Mouse (Mus musculus) midbrain, embryonic 12.5 days (tissue): ENCODE measurements around the gene Syn3. TPM values are rescaled to one million over a fixed set of nuclear protein-coding genes. Genes with fewer than 3 reads are reported as not detected.

Experiments
- ATAC-seq: fragments of 200-750 bp; cut with Nextera tagmentation; 2 replicates; pipeline ENCODE4 v1.8.0; 2017; ENCODE audit warnings: low read depth, moderate TSS enrichment, moderate library complexity; ENCODE audit not compliant: low FRiP score
- H3K27ac ChIP-seq: fragments of 300-500 bp; sonication (generic); replicated peaks from 2 replicates; pipeline ENCODE4 v1.5.1; 2016; ENCODE audit warnings: mild to moderate bottlenecking
- H3K27me3 ChIP-seq: fragments of 300-500 bp; sonication (generic); 2 replicates; pipeline ENCODE4 v1.6.1; 2016; ENCODE audit warnings: mild to moderate bottlenecking
- H3K36me3 ChIP-seq: fragments of 300-500 bp; sonication (generic); 2 replicates; pipeline ENCODE4 v1.6.1; 2016
- H3K4me1 ChIP-seq: fragments of 300-500 bp; sonication (generic); 2 replicates; pipeline ENCODE4 v1.6.1; 2016
- H3K4me2 ChIP-seq: fragments of 300-500 bp; sonication (generic); replicated peaks from 2 replicates; pipeline ENCODE4 v1.6.1; 2016; ENCODE audit warnings: mild to moderate bottlenecking, moderate library complexity
- H3K4me3 ChIP-seq: fragments of 300-500 bp; sonication (generic); 2 replicates; pipeline ENCODE4 v1.5.1; 2016; ENCODE audit warnings: mild to moderate bottlenecking
- H3K9ac ChIP-seq: fragments of 300-500 bp; sonication (generic); replicated peaks from 2 replicates; pipeline ENCODE4 v1.6.1; 2016; ENCODE audit warnings: mild to moderate bottlenecking, moderate library complexity
- H3K9me3 ChIP-seq: fragments of 300-500 bp; sonication (generic); 2 replicates; pipeline ENCODE4 v1.6.1; 2016; ENCODE audit warnings: mild to moderate bottlenecking
- WGBS: fragments of 180-500 bp; shearing (Covaris S2); methylation state at CpG from one replicate; pipeline ENCODE4 v1.1.7; 2016; 5-methylcytosine and 5-hydroxymethylcytosine counted together
- polyA plus RNA-seq: library from polyadenylated mRNA; unstranded; fragments of >200 nt; fragmentation: Nextera tagmentation; extraction: Ambion mirVana; gene quantifications from 2 replicates; pipeline ENCODE4 v1.2.1, GENCODE M21; 2016

Gene Syn3
- polyA plus RNA-seq, 1 experiment from 2014 or later: 7.3 TPM

DNA sequence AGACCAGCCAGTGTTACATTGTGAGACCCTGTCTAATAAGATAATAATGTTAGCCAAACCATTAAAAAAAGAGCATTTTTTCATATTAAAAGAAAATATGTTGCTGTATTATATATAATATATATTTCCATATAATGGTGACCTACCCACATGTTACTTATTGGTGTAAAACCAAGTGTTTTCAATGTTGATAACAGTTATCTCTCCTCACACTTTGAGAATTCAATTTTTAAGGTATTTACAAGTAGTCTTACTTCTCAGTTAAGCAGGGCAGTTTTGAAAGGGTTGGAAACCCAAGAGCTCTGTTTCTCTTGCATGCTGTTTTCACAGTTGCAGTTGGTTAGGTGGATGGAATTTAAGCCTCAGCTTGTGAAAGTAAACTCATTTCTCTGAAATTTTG, 475.5 kb downstream of the Syn3 start:
- Histone ChIP-seq H3K27me3 (no peaks in the 10 kb centered on the region; the same call in 1 of the 2 replicates), H3K4me2 (no peak overlapping the region), H3K9ac (no peak overlapping the region), H3K27ac (no peak overlapping the region), H3K36me3 (no peaks in the 10 kb centered on the region), H3K4me1 (no peaks in the 10 kb centered on the region), H3K4me3 (no peak overlapping the region), H3K9me3 (no peaks in the 10 kb centered on the region)
- no peak for ATAC-seq

- no peaks in the 10 kb centered on the region; the same call in 1 of the 2 replicates for H3K27me3 ChIP-seq
- no peaks in the 10 kb centered on the region for H3K4me1 ChIP-seq
- no peak overlapping the region for H3K27ac ChIP-seq
- peak overlapping the region; percentile 70 for H3K4me3 ChIP-seq
- no peaks in the 10 kb centered on the region for H3K36me3 ChIP-seq
- no peaks in the 10 kb centered on the region for H3K9me3 ChIP-seq
- H3K9ac ChIP-seq: peak overlapping the region; percentile 65; the same call in 1 of the 2 replicates
- 10% methylated on average over 6 of the region's 6 CpGs for WGBS
- peak overlapping the region; percentile 77 for H3K4me2 ChIP-seq
- no peak; the same call in 1 of the 2 replicates for ATAC-seq
These were observed 476.3 kb downstream of the Syn3 start for GRCm38 (mm10) chr10:86022474-86022816.

- H3K27me3 ChIP-seq: no peaks in the 10 kb centered on the region; the same call in 1 of the 2 replicates
These were observed 476.8 kb downstream of the Syn3 start, which contains the start of gene Fbxo7 for GRCm38 (mm10) chr10:86021749-86022473. Fbxo7 (plus strand) TSS chr10:86021972.

DNA sequence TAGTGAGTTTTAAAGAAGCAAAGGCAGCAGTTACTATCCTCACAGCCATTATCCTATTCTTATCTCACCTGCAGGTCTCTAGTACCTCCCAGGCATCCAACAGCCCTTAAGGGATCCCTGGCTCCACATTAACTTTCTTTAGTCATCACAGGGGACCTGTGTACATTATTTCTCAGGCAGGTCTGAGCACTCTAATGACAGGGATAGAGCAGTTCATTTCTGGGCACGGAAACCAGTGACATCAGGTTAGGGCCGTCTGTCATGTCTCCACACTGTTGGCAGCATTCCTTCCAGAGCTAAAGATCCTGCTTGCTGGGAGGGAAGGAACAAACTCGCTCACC, 477.3 kb downstream of the Syn3 start:
- WGBS: 3% methylated on average over 3 of the region's 3 CpGs
- peak overlapping the region; percentile 65; the same call in 1 of the 2 replicates for H3K9ac ChIP-seq
- H3K9me3 ChIP-seq: no peaks in the 10 kb centered on the region
- H3K4me1 ChIP-seq: no peaks in the 10 kb centered on the region
- no peaks in the 10 kb centered on the region for H3K36me3 ChIP-seq
- ATAC-seq: no peak
- no peak overlapping the region for H3K27ac ChIP-seq
- H3K4me3 ChIP-seq: peak overlapping the region; percentile 70
- no peaks in the 10 kb centered on the region; the same call in 1 of the 2 replicates for H3K27me3 ChIP-seq
- H3K4me2 ChIP-seq: peak overlapping the region; percentile 77

More at GRCm38 (mm10) chr10:86021749-86022473, 476.8 kb downstream of the Syn3 start, which contains the start of gene Fbxo7:
- Histone ChIP-seq H3K27ac (peak within 1 kb of the TSS; percentile 76), H3K4me3 (peak within 1 kb of the TSS; percentile 70), H3K36me3 (no peaks in the 10 kb centered on the region), H3K9ac (peak within 1 kb of the TSS; percentile 65), H3K4me1 (no peaks in the 10 kb centered on the region), H3K4me2 (peak within 1 kb of the TSS; percentile 77), H3K9me3 (no peaks in the 10 kb centered on the region)
- peak; percentile 98 for ATAC-seq
- under 1% methylated on average over 82 of the region's 82 CpGs for WGBS

DNA sequence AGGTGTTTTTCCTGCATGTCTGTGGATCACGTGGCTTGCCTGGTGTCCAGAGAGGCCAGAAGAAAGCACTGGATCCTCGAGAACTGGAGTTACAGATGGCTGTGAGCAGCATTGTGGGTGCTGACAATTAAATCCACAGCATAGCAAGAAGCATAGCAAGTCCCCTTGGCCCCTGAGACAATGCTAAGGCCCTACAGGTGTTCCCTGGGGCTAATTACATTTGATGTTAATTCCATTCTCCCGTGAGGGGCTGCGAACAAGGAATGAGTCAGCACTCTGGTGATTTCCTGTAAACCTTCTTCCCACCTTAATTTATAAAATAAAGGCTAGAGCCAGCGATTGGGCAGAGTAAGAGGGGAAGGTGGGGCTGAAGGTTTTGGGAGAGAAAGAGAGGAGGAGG, 479.9 kb downstream of the Syn3 start:
- H3K27ac ChIP-seq: no peak overlapping the region
- H3K4me2 ChIP-seq: no peak overlapping the region
- H3K9ac ChIP-seq: no peak overlapping the region
- H3K4me1 ChIP-seq: no peaks in the 10 kb centered on the region
- no peaks in the 10 kb centered on the region; the same call in 1 of the 2 replicates for H3K27me3 ChIP-seq
- H3K4me3 ChIP-seq: no peak overlapping the region
- ATAC-seq: no peak
- no peaks in the 10 kb centered on the region for H3K36me3 ChIP-seq
- H3K9me3 ChIP-seq: no peaks in the 10 kb centered on the region
- 34% methylated on average over 5 of the region's 5 CpGs for WGBS

DNA sequence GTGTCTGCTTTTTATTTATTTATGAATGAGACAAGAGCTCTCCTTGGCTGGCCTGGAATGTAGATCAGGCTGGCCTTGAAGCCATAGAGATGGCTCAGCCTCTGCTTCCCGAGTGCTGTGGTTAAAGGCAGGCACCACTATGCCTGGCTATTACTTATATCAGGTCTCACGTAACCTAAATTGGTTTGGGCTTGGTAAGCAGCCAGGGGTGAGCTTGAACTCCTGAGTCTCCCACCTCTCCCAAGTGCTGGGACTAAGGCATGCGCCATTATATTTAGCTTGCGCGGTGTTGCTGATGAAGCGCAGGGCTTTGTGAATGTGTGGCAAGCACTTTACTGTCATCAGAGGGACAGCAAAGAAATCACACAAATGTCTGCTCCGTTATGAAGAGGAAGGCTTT, 480.9 kb downstream of the Syn3 start:
- no peak overlapping the region for H3K4me2 ChIP-seq
- no peak overlapping the region for H3K9ac ChIP-seq
- H3K4me1 ChIP-seq: no peaks in the 10 kb centered on the region
- 92% methylated on average over 7 of the region's 7 CpGs for WGBS
- no peaks in the 10 kb centered on the region for H3K9me3 ChIP-seq
- no peak overlapping the region for H3K27ac ChIP-seq
- no peaks in the 10 kb centered on the region; the same call in 1 of the 2 replicates for H3K27me3 ChIP-seq
- no peak for ATAC-seq
- no peaks in the 10 kb centered on the region for H3K36me3 ChIP-seq
- H3K4me3 ChIP-seq: no peak overlapping the region

DNA sequence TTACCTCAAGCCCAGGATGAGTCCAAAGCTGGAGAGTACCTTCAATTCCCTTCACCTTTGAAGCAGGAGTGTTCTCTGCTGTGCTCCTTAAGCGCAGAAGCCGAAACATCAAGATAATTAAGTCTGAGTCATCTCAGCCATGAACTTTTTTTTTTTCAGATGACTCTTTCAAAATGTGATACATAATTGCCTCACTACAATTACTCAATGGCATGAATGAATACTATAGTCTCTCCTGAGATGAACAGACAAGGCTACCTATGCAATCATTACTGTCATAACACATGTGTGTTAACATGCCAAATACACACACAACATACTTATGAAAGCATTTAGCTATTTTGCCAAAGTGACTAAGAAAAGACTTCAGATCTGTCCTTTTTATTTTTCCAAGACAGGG, 486.9 kb downstream of the Syn3 start, which contains the start of gene Bpifc:
TSS of gene Bpifc (minus strand) at position 115 of the 400 bp plus-strand sequence.
- no peak within 1 kb of the TSS for H3K4me2 ChIP-seq
- H3K9me3 ChIP-seq: no peaks in the 10 kb centered on the region
- WGBS: 94% methylated on average over 2 of the region's 2 CpGs
- ATAC-seq: no peak
- H3K9ac ChIP-seq: no peak within 1 kb of the TSS
- no peak within 1 kb of the TSS for H3K27ac ChIP-seq
- no peak within 1 kb of the TSS for H3K4me3 ChIP-seq
- H3K27me3 ChIP-seq: no peaks in the 10 kb centered on the region
- H3K36me3 ChIP-seq: no peaks in the 10 kb centered on the region
- no peaks in the 10 kb centered on the region for H3K4me1 ChIP-seq

DNA sequence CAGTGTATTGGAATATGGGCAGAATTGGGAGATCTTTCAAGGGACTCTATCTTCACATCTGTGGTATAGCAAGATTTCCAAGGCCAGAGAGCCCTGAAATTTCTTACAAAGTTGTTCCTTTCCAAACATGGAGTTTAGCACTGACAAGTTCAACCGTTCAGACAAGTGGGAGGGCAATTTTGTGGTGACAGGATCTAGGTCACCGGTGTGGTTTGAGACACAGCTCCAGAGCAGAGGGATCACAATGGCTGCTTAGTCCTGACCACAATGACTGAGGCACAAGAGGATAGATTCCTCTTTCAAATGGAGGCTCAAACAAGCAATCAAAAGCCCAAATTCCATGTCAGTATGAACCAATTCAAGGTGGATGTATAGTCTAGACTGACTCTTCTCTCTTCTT, 487.5 kb downstream of the Syn3 start:
- 89% methylated on average over 2 of the region's 2 CpGs for WGBS
- H3K4me2 ChIP-seq: no peak overlapping the region
- no peak overlapping the region for H3K27ac ChIP-seq
- H3K27me3 ChIP-seq: no peaks in the 10 kb centered on the region
- no peaks in the 10 kb centered on the region for H3K4me1 ChIP-seq
- ATAC-seq: no peak
- no peak overlapping the region for H3K9ac ChIP-seq
- H3K36me3 ChIP-seq: no peaks in the 10 kb centered on the region
- H3K9me3 ChIP-seq: no peaks in the 10 kb centered on the region
- no peak overlapping the region for H3K4me3 ChIP-seq

DNA sequence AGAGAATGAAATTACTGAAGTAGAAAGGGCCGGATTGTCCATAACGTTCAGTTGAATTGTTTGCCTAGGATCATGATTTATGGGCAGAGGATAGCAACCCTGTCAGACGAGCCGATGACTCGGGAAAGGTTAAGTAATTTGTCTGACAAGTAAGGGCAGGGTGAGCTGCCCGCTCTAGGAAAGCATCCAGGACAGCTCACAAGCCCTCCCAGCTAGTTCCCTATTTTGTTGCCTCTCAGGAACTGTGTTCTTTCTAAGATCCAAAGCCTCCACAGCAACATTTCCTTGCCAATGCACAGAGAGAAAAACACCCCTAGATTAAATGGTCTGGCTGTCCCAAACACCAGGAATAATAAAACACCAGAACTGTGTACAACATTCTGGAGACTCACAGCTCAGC, 488.1 kb downstream of the Syn3 start:
- Histone ChIP-seq H3K4me1 (no peaks in the 10 kb centered on the region), H3K4me2 (no peak overlapping the region), H3K27me3 (no peaks in the 10 kb centered on the region), H3K36me3 (no peaks in the 10 kb centered on the region), H3K27ac (no peak overlapping the region), H3K9ac (no peak overlapping the region), H3K9me3 (no peaks in the 10 kb centered on the region), H3K4me3 (no peak overlapping the region)
- WGBS: 79% methylated on average over 6 of the region's 6 CpGs
- no peak for ATAC-seq

DNA sequence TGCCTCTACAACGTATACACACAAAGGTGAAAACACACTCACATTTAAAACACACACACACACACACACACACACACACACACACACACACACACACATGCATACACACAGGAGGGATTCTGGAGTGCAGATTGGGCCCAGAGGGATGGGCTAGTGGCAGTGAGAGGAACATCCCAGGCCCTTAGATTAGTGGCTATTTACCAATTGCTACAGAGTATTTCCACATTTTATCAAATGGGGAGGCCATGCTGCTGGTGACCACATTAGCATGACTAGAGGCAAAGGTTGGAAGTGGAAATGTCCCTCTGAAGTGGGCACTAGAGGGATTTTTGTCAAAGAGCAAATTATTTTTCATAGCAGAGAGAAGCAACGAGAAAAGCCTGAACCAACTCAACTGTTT, 489.0 kb downstream of the Syn3 start:
- no peak overlapping the region for H3K9ac ChIP-seq
- H3K27me3 ChIP-seq: no peaks in the 10 kb centered on the region
- H3K4me1 ChIP-seq: no peaks in the 10 kb centered on the region
- no peaks in the 10 kb centered on the region for H3K36me3 ChIP-seq
- no peak overlapping the region for H3K4me2 ChIP-seq
- H3K27ac ChIP-seq: no peak overlapping the region
- no peaks in the 10 kb centered on the region for H3K9me3 ChIP-seq
- 82% methylated on average over 2 of the region's 2 CpGs for WGBS
- ATAC-seq: no peak
- no peak overlapping the region for H3K4me3 ChIP-seq

GRCm38 (mm10) chr10:86006455-86006854, 492.2 kb downstream of the Syn3 start:
- Histone ChIP-seq H3K4me1 (no peaks in the 10 kb centered on the region), H3K27me3 (no peaks in the 10 kb centered on the region), H3K9ac (no peak overlapping the region), H3K36me3 (no peaks in the 10 kb centered on the region), H3K27ac (no peak overlapping the region), H3K9me3 (no peaks in the 10 kb centered on the region), H3K4me3 (no peak overlapping the region), H3K4me2 (no peak overlapping the region)
- no peak for ATAC-seq
- 72% methylated on average over 5 of the region's 5 CpGs for WGBS
